Mouse (Mus musculus) kidney, adult 10 weeks (tissue): ENCODE data around the gene Tmem209. TPM values are rescaled to one million over a fixed set of nuclear protein-coding genes. Genes with fewer than 3 reads are reported as not detected.

Source experiments
- polyA plus RNA-seq: library from polyadenylated mRNA; stranded (reverse); fragments of 350-450 nt; fragmentation: Illumina TruSeq; extraction: RNeasy Lipid Tissue Mini Kit (QIAGEN cat#74804); gene quantifications from one replicate; pipeline ENCODE4 v1.2.3, GENCODE M21; 2014; ENCODE audit warnings: low read depth, low replicate concordance

Gene Tmem209
- polyA plus RNA-seq: 29.1 TPM

DNA sequence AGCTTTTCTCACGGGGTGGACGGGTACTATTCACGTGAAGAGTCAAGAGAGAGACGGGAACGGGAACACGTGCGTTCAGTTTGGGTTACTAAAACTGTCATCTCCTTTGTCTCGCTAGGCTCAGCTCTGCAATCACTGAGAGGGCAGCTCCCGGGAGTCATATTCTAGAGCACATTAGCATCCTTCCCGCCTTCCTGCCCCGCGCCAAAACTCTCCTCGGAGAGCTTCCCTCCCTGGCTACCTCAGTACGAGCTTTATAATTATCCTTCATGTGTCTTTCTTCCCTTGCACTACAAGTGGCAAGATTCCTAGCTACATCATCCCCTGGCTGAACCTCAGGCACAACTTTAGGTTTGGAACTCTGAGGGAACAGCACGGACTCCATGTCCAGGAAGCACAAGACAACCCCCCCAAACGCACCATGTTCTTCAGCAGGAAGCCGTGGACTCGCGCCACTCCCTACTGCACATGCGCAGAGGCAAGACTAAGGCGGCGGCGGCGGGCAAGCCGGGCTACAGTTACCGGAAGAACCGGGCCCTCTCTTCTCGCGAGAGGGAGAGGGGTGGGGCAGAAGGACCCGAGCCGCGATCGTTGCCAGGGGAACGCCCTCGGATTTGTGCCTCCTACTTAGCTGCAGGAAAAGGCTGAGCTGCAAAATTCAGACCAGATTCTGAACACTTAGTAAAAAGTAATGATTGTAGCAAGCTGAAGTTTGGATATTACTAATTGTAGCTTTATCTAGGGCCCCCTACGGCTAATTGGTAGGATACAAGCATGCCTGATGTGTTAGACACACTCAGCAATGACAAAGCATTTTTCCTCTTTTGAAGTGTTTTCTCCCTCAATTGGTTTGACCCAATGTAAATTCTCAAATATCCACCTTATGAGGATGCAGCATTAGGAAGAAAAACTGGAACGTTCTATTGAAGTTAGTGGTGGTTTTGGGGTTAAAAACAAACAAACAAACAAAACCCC, at the start of gene Tmem209, which contains the start of gene Ssmem1:
Gene Tmem209 (minus strand): TSS at position 519 of the 975 bp plus-strand sequence.
Gene Ssmem1 (plus strand): TSS at position 585 of the 975 bp plus-strand sequence.

GRCm38 (mm10) chr6:30541009-30541799, 31.6 kb upstream of the Tmem209 start, which contains the start of gene Cpa2:
Gene Cpa2 (plus strand): TSS chr6:30541582.

Other genes starting within 250 kb of the Tmem209 start
- 41.8 TPM for gene Ube2h, start 205.2 kb downstream of the Tmem209 start, polyA plus RNA-seq
- 1.7 TPM for gene Zc3hc1, start 118.8 kb downstream of the Tmem209 start, polyA plus RNA-seq
- gene Klhdc10, start 107.9 kb downstream of the Tmem209 start, polyA plus RNA-seq: 55.3 TPM
- gene Ssmem1, start 66 bp upstream of the Tmem209 start, polyA plus RNA-seq: not detected
- not detected for gene Cpa2, start 31.8 kb upstream of the Tmem209 start, polyA plus RNA-seq
- gene Cpa4, start 58.6 kb upstream of the Tmem209 start, polyA plus RNA-seq: not detected
- gene Cpa5, start 101.2 kb upstream of the Tmem209 start, polyA plus RNA-seq: not detected
- not detected for gene Cpa1, start 129.4 kb upstream of the Tmem209 start, polyA plus RNA-seq
- gene Cep41, start 184.0 kb upstream of the Tmem209 start, polyA plus RNA-seq: 5.0 TPM
- 2.8 TPM for gene Mest, start 213.8 kb upstream of the Tmem209 start, polyA plus RNA-seq